Mouse (Mus musculus): ENCODE results near the gene Psapl1.

DNA sequence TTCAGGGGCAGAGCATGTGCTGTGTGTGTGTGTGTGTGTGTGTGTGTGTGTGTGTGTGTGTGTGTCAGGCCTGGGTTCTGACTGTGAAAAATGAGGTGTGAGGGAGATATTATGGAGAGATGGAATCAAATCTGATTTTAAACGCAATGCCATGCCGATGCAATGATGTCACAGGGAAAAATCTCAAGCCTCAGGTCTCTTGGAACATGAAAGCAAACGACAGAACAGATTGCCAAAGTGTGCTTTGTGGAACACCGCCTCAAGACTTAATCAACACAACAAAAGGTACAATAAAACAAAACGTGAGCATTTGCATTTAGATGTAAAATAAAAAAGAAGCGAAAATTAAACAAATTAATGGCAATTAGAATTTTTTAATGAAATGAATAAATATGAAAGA, 16.8 kb downstream of the Psapl1 start:
- TF ChIP-seq CTCF (IDR thresholded peaks at IDR 0.05; ENCODE audit: low read depth, low read length): no peak
- no peak for TF ChIP-seq POLR2A (IDR thresholded peaks at IDR 0.05; ENCODE audit: insufficient read depth, low read length)
